26 mouse cellular contexts compared by ENCODE assay signal in genomic region chr3:66646251-66646650, GRCm38 (mm10).
DNase-seq lines count a peak whose midpoint lies in the region; ATAC-seq lines count a peak whose summit lies in the region.
"Had no signal": no experiment of that assay in that cellular context is flagged by ENCODE, and none has a peak within 500 bp of the region (broad histone marks: within the 10 kb centered on the region; RNA-seq: fewer than 3 reads in every experiment).

No protein-coding gene starts in this region.

- peak; percentile 24 for DNase-seq in embryo, embryonic 10 days (ENCODE audit: low spot score)
- DNase-seq in embryo, embryonic 11 days, result no peak
- peak; percentile 5 for DNase-seq in lung, postnatal 10 days
- DNase-seq in lung, adult 18-20 months, result no peak
- peak; percentile 7 for DNase-seq in brain, adult 2 months (ENCODE audit: low read depth, low spot score)
- no peak for DNase-seq in layer of hippocampus, postnatal 36 days
- DNase-seq: cerebellum, adult 2 months; cerebellum, postnatal 36 days; gastrocnemius, postnatal 36 days; kidney, postnatal 4 days; liver, embryonic 13.5 days; retina, postnatal 1 day; thymus, postnatal 14 days had no signal

- no peak for ATAC-seq in megakaryocyte-erythroid progenitor cell, adult 5-6 weeks (replicated peaks; ENCODE audit: low FRiP score, low TSS enrichment, poor library complexity, severe bottlenecking)
- no peak for ATAC-seq in kidney, embryonic 15.5 days (replicated peaks; ENCODE audit: low FRiP score)
- ATAC-seq: forebrain, embryonic 13.5 days; hindbrain, embryonic 16.5 days; intestine, postnatal 0 days; midbrain, embryonic 15.5 days; Patski had no signal

- H3K4me1 ChIP-seq in kidney, embryonic 15.5 days, result peaks cover 3% of the 10 kb centered on the region; the same call in 1 of the 2 replicates
- H3K4me1 ChIP-seq: embryonic facial prominence, embryonic 12.5 days; hindbrain, embryonic 10.5 days had no signal

- H3K9ac ChIP-seq in kidney, embryonic 15.5 days, result no peak overlapping the region
- H3K9ac ChIP-seq: embryonic facial prominence, embryonic 12.5 days; forebrain, embryonic 13.5 days; liver, embryonic 13.5 days; lung, embryonic 15.5 days; midbrain, embryonic 15.5 days; neural tube, embryonic 12.5 days had no signal

- H3K9me3 ChIP-seq in kidney, embryonic 15.5 days (replicated peaks), result no peaks in the 10 kb centered on the region
- H3K9me3 ChIP-seq: embryonic facial prominence, embryonic 12.5 days; forebrain, embryonic 13.5 days; hindbrain, embryonic 10.5 days; liver, embryonic 13.5 days; lung, embryonic 15.5 days; midbrain, embryonic 15.5 days; neural tube, embryonic 12.5 days had no signal

- H3K4me3 ChIP-seq in kidney, embryonic 15.5 days (replicated peaks), result no peak overlapping the region
- H3K4me3 ChIP-seq: embryonic facial prominence, embryonic 12.5 days; erythroblast, embryonic 14.5 days; forebrain, embryonic 13.5 days; hindbrain, embryonic 10.5 days; liver, embryonic 13.5 days; lung, embryonic 15.5 days; megakaryocyte, embryonic 14.5 days; midbrain, embryonic 15.5 days; neural tube, embryonic 12.5 days had no signal

- H3K27me3 ChIP-seq in kidney, embryonic 15.5 days, result no peaks in the 10 kb centered on the region
- H3K27me3 ChIP-seq: embryonic facial prominence, embryonic 12.5 days; forebrain, embryonic 13.5 days; liver, embryonic 13.5 days; lung, embryonic 15.5 days; midbrain, embryonic 15.5 days; neural tube, embryonic 12.5 days; Patski had no signal

- no peak overlapping the region for H3K27ac ChIP-seq in kidney, embryonic 15.5 days
- H3K27ac ChIP-seq: embryonic facial prominence, embryonic 12.5 days; forebrain, embryonic 13.5 days; hindbrain, embryonic 10.5 days; liver, embryonic 13.5 days; lung, embryonic 15.5 days; midbrain, embryonic 15.5 days; neural tube, embryonic 12.5 days had no signal

- no peaks in the 10 kb centered on the region for H3K36me3 ChIP-seq in kidney, embryonic 15.5 days
- H3K36me3 ChIP-seq: embryonic facial prominence, embryonic 12.5 days; hindbrain, embryonic 10.5 days; liver, embryonic 13.5 days; lung, embryonic 15.5 days; midbrain, embryonic 15.5 days; neural tube, embryonic 12.5 days had no signal

- WGBS in kidney, embryonic 15.5 days, result 33% methylated on average over 4 of the region's 4 CpGs

- no peak overlapping the region for H3K4me2 ChIP-seq in kidney, embryonic 15.5 days
- H3K4me2 ChIP-seq: embryonic facial prominence, embryonic 12.5 days; forebrain, embryonic 13.5 days; liver, embryonic 13.5 days; lung, embryonic 15.5 days; midbrain, embryonic 15.5 days; neural tube, embryonic 12.5 days had no signal

Comparison
In these comparisons a context has a peak if more than half of its experiments do, and no peak if none do; other contexts are left out.
1. DNase-seq: peak in embryo, embryonic 10 days (single experiment), lung, postnatal 10 days (single experiment) and brain, adult 2 months (single experiment); none in embryo, embryonic 11 days (single experiment), lung, adult 18-20 months (0 of 2) and layer of hippocampus, postnatal 36 days (0 of 2).